Mouse (Mus musculus) embryonic facial prominence, embryonic 15.5 days (tissue): ENCODE measurements around the gene March6. TPM values are rescaled to one million over a fixed set of nuclear protein-coding genes. Genes with fewer than 3 reads are reported as not detected.

Experiments
- ATAC-seq: fragments of 200-750 bp; cut with Nextera tagmentation; 2 replicates; pipeline ENCODE4 v1.8.0; 2017; ENCODE audit warnings: low read depth, moderate TSS enrichment; ENCODE audit not compliant: insufficient number of reproducible peaks, low FRiP score, low TSS enrichment
- H3K27ac ChIP-seq: fragments of 300-500 bp; sonication (generic); replicated peaks from 2 replicates; pipeline ENCODE4 v1.5.1; 2015; ENCODE audit warnings: mild to moderate bottlenecking, inconsistent platforms
- H3K27me3 ChIP-seq: fragments of 300-500 bp; sonication (generic); 2 replicates; pipeline ENCODE4 v1.6.1; 2015; ENCODE audit warnings: inconsistent platforms
- H3K36me3 ChIP-seq: fragments of 300-500 bp; sonication (generic); 2 replicates; pipeline ENCODE4 v1.6.1; 2015; ENCODE audit warnings: mild to moderate bottlenecking, inconsistent platforms
- H3K4me1 ChIP-seq: fragments of 300-500 bp; sonication (generic); 2 replicates; pipeline ENCODE4 v1.6.1; 2015; ENCODE audit warnings: inconsistent platforms
- H3K4me2 ChIP-seq: fragments of 300-500 bp; sonication (generic); replicated peaks from 2 replicates; pipeline ENCODE4 v1.6.1; 2015; ENCODE audit warnings: mild to moderate bottlenecking, inconsistent platforms
- H3K4me3 ChIP-seq: fragments of 300-500 bp; sonication (generic); replicated peaks from 2 replicates; pipeline ENCODE4 v1.5.1; 2015; ENCODE audit warnings: mild to moderate bottlenecking, inconsistent platforms
- H3K9ac ChIP-seq: fragments of 300-500 bp; sonication (generic); 2 replicates; pipeline ENCODE4 v1.6.1; 2015; ENCODE audit warnings: inconsistent platforms
- H3K9me3 ChIP-seq: fragments of 300-500 bp; sonication (generic); replicated peaks from 2 replicates; pipeline ENCODE4 v1.6.1; 2016; ENCODE audit warnings: inconsistent platforms
- WGBS: fragments of 180-500 bp; shearing (Covaris S2); methylation state at CpG from one replicate; pipeline ENCODE4 v1.1.7; 2015; 5-methylcytosine and 5-hydroxymethylcytosine counted together
- polyA plus RNA-seq: library from polyadenylated mRNA; unstranded; fragments of >200 nt; fragmentation: Nextera tagmentation; extraction: Ambion mirVana; gene quantifications from 2 replicates; pipeline ENCODE4 v1.2.1, GENCODE M21; 2015

The March6 gene
- 24.5 and 25.1 TPM in 2 replicates for polyA plus RNA-seq

DNA sequence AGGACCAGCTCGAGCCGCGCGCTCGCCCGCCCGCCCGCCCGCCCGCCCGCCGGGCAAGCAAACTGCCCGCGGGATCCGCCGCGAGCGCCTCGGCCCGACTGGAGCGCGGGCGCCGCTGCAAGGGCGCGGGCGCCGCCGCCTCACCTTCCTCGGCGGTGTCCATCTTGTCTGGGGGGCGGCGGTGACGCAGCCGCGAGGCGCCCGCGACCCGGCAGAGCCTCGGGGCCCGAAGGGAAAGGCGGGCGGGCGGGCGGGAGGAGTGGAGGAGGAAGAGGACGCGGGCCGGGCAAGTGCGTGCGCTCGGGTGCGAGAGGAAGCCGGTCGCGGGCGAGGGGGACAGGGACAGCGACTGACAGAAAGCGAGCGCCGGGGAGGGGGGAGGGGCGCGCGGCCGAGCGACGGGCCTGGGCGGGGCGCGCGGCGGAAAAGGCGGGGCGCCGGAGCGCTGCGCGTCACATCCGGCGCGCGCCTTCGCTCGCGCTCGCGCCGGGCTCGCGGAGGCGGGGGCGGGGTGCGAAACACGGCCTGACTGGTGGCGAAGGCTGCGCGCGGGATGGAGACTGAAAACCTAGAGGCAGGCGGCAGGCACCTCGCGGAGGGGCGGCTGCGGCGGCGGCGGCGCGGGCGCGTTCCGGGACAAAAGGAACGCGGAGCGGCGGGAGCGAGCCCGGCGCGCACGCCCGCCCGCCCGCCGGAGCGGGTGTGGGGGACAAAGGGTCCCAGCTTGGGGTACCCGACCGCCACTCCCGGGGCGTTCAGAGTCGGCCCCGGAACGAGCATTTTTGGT, at the start of gene March6:
Gene March6 (minus strand): TSS at position 395 of the 787 bp plus-strand sequence.
- WGBS = under 1% methylated on average over 96 of the region's 132 CpGs

DNA sequence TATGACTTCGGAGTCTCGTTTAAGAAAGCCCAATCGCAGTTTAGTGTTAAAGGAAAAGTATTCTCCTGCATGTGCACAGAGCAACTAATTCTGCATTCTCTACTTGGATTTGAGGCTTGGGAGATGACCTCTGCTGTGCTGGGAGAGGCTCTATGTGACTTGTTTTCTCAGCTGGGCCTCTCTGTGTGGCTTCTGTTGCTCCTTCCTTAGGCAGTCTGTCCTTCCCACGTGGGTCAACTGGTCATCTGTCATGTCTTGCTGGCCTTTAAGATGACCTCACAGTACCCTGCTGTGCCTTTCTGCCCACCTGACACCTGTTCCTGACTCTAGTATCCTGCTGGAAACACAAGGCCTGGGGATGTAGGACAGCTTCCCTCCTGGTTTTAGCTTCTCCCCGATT, 45.2 kb upstream of the March6 start:
- ATAC-seq = no peak
- Histone ChIP-seq H3K36me3 (no peaks in the 10 kb centered on the region), H3K9me3 (no peaks in the 10 kb centered on the region), H3K9ac (no peak overlapping the region), H3K4me2 (no peak overlapping the region), H3K27ac (no peak overlapping the region), H3K27me3 (no peaks in the 10 kb centered on the region), H3K4me3 (no peak overlapping the region), H3K4me1 (peaks cover 16% of the 10 kb centered on the region)
- WGBS = 68% methylated on average over 5 of the region's 5 CpGs

More for the DNA sequence above, at the start of gene March6:
- Histone ChIP-seq H3K27me3 (no peaks in the 10 kb centered on the region), H3K4me1 (peaks cover 11% of the 10 kb centered on the region; the same call in 1 of the 2 replicates), H3K27ac (peak within 1 kb of the TSS; percentile 96), H3K4me3 (peak within 1 kb of the TSS; percentile 93), H3K9me3 (no peaks in the 10 kb centered on the region), H3K36me3 (no peaks in the 10 kb centered on the region), H3K4me2 (peak within 1 kb of the TSS; percentile 65), H3K9ac (peak within 1 kb of the TSS; percentile 83)
- ATAC-seq = peak; percentile 89

DNA sequence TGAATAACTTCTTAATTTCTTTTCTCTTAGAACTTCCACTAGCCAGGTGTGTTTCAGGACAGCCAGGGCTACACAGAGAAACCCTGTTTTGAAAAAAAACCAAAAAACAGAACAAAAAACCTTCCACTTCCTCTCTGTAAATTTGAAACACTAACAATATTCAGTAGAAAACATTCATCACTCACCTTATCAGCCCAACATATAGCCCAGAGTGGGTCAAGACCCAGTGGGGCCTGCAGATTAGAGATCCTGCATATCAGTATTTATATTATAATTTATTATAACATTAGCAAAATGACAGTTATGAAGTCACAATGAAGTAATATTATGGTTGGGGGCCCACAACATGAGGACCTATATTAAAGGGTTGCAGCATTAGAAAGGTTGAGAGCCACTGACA, 42.8 kb upstream of the March6 start:
- Histone ChIP-seq H3K36me3 (no peaks in the 10 kb centered on the region), H3K4me2 (no peak overlapping the region), H3K4me1 (peaks cover 36% of the 10 kb centered on the region), H3K27me3 (no peaks in the 10 kb centered on the region), H3K27ac (no peak overlapping the region), H3K9ac (no peak overlapping the region), H3K9me3 (no peaks in the 10 kb centered on the region), H3K4me3 (no peak overlapping the region)
- no peak for ATAC-seq

DNA sequence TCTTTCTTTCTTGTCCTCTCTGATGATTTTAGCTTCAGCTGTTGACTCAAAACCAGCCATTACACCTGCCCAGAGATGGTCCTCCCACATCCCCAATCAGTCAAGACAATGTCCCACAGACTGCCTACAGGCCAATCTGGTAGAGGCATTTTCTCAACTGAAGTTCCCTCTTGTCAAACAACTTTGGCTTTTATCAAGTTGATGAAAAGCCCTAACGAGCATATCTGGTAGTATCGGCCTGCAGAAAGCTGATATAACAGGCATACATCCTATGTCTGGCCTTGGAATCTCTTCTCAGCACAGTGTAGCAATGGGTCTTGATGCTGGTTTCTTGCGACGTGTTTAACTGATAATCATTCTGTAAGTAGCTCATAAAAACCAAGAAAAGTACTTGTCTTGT, 42.4 kb upstream of the March6 start:
- WGBS = 86% methylated on average over 4 of the region's 4 CpGs
- no peaks in the 10 kb centered on the region for H3K36me3 ChIP-seq
- no peak for ATAC-seq

DNA sequence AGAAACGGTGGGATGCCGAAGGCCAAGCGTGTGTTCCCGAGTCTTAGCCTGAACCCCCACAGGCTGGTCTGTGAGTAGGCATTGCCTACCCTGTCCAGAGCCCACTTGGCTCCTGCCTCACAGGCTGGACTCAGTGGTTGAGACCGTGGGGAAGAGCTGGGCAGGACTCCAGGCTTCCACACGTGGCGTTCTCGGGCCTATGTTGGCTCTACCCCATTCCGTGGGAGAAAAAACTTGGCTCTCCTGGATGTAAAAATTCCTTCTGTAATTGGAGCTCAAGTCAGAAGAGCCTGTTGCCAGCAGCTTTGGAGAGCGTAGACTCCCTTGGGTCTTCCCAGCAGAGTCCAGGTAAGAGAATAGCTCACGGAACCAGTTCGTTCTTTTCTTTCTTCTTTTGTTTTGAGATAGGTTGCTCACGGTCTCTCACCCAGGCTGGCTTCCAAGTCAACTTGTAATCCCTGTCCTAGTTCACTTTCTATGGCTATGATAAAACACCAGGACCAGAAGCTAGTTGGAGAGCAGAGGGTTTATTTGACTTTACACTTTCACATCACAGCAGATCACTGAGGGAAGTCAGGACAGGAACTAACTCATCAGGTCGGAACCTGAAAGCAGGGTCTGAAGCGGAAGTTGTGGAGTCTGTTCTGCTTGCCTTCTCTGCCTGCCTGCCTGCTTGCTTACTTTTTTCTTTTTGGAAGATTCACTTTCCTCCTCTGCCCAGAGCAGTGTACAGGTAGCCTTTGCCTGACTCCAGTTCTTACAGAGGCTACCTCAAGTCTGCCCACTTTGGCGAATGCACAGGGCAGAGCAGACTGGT, 41.3 kb upstream of the March6 start:
- no peak overlapping the region for H3K4me3 ChIP-seq
- no peak overlapping the region for H3K9ac ChIP-seq
- peak overlapping the region; percentile 73 for H3K27ac ChIP-seq
- WGBS = 50% methylated on average over 16 of the region's 16 CpGs
- H3K4me1 ChIP-seq = peaks cover 43% of the 10 kb centered on the region
- 0 out of 2 replicates have a peak overlapping the region, but pooled peaks have one; percentile 6 for H3K4me2 ChIP-seq
- no peaks in the 10 kb centered on the region for H3K27me3 ChIP-seq
- peak; percentile 74 for ATAC-seq
- H3K36me3 ChIP-seq = no peaks in the 10 kb centered on the region
- H3K9me3 ChIP-seq = no peaks in the 10 kb centered on the region

More for the DNA sequence above, 42.4 kb upstream of the March6 start:
- no peak overlapping the region for H3K4me3 ChIP-seq
- H3K27me3 ChIP-seq = no peaks in the 10 kb centered on the region
- H3K4me1 ChIP-seq = peaks cover 40% of the 10 kb centered on the region
- H3K9ac ChIP-seq = no peak overlapping the region
- no peak overlapping the region for H3K27ac ChIP-seq
- no peak overlapping the region for H3K4me2 ChIP-seq
- no peaks in the 10 kb centered on the region for H3K9me3 ChIP-seq

DNA sequence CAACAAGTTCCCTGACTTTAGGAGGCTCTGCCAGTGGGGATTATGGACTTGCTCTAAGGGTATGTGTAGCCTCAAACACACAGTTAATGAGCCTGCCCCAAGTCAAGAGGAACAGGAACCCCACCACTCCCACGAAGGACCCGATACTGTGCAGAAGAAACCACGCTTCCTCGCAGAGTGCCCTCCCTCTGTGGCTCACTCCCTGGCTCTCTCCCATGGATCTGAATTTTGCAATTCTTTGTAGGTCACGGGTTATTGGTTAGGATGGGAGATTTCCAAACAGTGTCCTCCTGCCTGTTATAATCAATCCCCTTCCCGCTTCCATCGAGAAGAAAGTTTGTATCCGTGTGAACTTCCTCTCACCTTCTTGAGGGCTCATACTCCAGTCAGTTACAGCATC, 40.1 kb upstream of the March6 start:
- Histone ChIP-seq H3K4me1 (peaks cover 43% of the 10 kb centered on the region), H3K36me3 (no peaks in the 10 kb centered on the region), H3K27me3 (no peaks in the 10 kb centered on the region), H3K27ac (no peak overlapping the region), H3K4me2 (no peak overlapping the region), H3K4me3 (no peak overlapping the region), H3K9ac (no peak overlapping the region), H3K9me3 (no peaks in the 10 kb centered on the region)
- WGBS = 85% methylated on average over 8 of the region's 8 CpGs
- ATAC-seq = no peak

DNA sequence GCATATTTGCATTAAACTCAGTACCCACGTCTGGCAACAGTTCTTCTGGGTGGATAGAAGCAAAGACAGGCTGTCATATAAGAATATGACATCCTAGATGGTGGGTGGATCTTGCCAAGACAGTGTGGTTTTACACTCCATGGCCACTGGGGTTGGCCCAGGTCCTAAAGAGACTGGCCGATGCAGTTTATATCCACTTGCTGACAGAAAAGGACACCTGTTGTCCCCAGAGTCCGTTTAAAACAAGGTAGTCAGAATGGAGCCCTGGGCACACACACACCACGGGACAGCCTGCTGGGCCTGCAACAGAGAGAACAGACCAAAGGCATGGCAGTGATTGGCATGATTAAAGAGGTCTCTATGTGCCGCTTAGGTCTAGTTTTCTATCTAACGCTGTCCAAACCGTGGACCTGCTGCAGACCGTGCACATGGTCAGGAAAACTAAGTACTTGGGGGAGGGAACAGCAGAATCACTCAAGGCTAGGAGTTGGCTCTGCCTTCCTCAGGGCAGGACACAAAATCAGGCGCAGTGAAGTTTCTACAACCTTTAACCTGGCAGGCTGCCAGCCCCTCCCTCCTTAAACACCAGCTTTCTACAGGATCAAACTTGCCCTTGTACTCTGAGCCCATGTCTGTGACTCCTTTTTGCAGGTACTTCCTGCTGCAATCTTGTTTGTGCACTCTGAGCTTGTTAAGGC, 38.6 kb upstream of the March6 start:
- WGBS = 41% methylated on average over 9 of the region's 9 CpGs
- H3K4me2 ChIP-seq = no peak overlapping the region
- no peaks in the 10 kb centered on the region for H3K27me3 ChIP-seq
- no peaks in the 10 kb centered on the region for H3K36me3 ChIP-seq
- no peak for ATAC-seq
- H3K4me1 ChIP-seq = peaks cover 43% of the 10 kb centered on the region
- no peaks in the 10 kb centered on the region for H3K9me3 ChIP-seq
- H3K4me3 ChIP-seq = no peak overlapping the region
- no peak overlapping the region for H3K9ac ChIP-seq
- H3K27ac ChIP-seq = no peak overlapping the region

DNA sequence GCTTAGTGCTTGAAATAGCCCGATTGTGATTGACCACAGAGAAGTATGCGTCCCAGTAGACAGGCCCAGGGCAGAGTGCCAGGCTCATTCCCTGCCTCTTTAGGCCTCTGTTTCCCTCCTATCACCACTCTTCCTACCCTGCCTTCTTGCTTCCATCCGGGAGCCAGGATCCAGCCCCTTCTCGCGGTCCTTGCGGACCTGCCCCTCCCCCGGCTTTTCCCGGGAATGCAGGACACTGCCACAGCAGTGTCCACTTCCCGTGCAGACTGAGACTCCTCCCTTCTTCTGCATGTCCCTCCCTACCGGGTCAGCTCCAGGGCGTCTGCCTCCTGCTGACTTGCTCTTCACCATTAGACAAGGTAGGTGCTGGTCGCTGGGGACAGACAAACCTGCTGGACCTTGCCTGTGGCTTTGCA, 37.7 kb upstream of the March6 start:
- peak; percentile 36; the same call in 1 of the 2 replicates for ATAC-seq
- Histone ChIP-seq H3K9me3 (no peaks in the 10 kb centered on the region), H3K4me3 (no peak overlapping the region), H3K4me1 (peaks cover 49% of the 10 kb centered on the region), H3K27me3 (no peaks in the 10 kb centered on the region), H3K27ac (peak overlapping the region; percentile 22), H3K4me2 (peak overlapping the region; percentile 11), H3K36me3 (no peaks in the 10 kb centered on the region), H3K9ac (no peak overlapping the region)
- 21% methylated on average over 12 of the region's 12 CpGs for WGBS

DNA sequence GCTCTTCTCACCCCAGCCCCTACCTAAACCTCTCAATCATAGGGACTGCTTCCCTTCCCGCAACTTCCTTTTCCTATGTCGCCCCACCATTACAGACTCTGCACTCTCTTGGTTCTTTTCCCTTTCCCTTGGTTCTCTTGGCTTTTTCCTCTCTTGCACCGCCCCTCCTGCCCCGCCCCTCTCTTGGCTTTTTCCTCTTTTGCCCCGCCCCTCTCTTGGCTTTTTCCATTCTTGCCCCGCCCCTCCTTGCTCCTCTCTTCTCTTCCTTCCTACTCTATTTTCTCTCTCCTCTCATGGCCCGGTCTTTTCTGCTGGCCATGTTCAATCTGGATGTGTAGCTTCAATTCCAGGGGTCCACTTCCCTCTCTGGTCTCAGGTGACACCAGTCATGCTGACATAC, 36.6 kb upstream of the March6 start:
- Histone ChIP-seq H3K9ac (no peak overlapping the region), H3K4me2 (no peak overlapping the region), H3K4me1 (peaks cover 46% of the 10 kb centered on the region), H3K36me3 (no peaks in the 10 kb centered on the region), H3K9me3 (no peaks in the 10 kb centered on the region), H3K27ac (no peak overlapping the region), H3K4me3 (no peak overlapping the region), H3K27me3 (no peaks in the 10 kb centered on the region)
- 71% methylated on average over 7 of the region's 7 CpGs for WGBS
- ATAC-seq = no peak

DNA sequence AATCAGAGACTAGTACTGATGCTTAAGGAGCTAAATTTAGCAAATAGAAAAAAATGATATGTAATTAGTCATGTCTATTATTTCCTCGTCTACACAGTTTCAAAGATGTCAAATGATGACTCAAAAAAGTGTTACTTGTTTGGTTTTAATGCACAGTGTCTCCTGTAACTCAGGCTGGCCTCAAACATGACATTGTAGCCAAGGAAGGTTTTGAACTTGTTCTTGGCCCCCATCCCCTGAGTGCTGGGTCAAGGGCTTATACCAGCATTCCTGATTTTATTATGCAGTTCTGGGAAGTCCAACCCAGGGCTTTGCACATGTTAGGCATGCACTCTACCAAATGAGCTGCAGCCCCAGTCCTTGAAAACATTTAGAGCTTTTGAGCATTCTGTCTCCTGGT, 34.9 kb upstream of the March6 start:
- no peak for ATAC-seq
- no peaks in the 10 kb centered on the region for H3K36me3 ChIP-seq

DNA sequence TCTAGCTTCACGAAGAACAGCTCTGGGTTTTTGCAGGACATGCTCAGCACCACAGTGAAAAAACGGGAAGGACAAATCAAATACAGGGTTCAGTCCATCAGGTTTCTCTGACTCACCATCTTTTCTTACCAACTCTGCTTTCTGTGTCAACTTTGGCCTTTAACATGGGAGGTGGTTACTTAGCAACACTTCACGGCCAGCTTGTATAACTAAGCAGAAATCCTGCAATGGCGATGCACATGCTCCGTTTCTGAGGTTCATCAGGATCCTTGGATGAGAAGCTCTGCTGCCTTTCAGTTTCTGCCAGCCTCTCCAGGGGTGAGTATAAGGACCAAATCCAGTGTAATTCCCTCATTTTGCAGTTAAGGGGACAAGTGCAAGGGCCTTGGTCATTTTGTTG, 34.3 kb upstream of the March6 start, which contains the start of gene Cmbl:
Gene Cmbl (plus strand): TSS at position 206 of the 400 bp plus-strand sequence.
- ATAC-seq = no peak
- peaks cover 24% of the 10 kb centered on the region for H3K4me1 ChIP-seq
- H3K9ac ChIP-seq = no peak within 1 kb of the TSS
- H3K9me3 ChIP-seq = no peaks in the 10 kb centered on the region
- no peaks in the 10 kb centered on the region for H3K27me3 ChIP-seq
- WGBS = 68% methylated on average over 5 of the region's 5 CpGs
- H3K36me3 ChIP-seq = no peaks in the 10 kb centered on the region
- no peak within 1 kb of the TSS for H3K27ac ChIP-seq
- no peak within 1 kb of the TSS for H3K4me3 ChIP-seq
- H3K4me2 ChIP-seq = no peak within 1 kb of the TSS

More for the DNA sequence above, 34.9 kb upstream of the March6 start:
- no peaks in the 10 kb centered on the region for H3K27me3 ChIP-seq
- peaks cover 30% of the 10 kb centered on the region for H3K4me1 ChIP-seq
- no peak overlapping the region for H3K4me2 ChIP-seq
- H3K4me3 ChIP-seq = no peak overlapping the region
- H3K27ac ChIP-seq = no peak overlapping the region
- 51% methylated on average over 1 of the region's 1 CpGs for WGBS
- no peak overlapping the region for H3K9ac ChIP-seq
- H3K9me3 ChIP-seq = no peaks in the 10 kb centered on the region
